Mouse (Mus musculus) left cerebral cortex, adult 2 months (tissue): ENCODE measurements around the gene Csde1. TPM values are rescaled to one million over a fixed set of nuclear protein-coding genes. Genes with fewer than 3 reads are reported as not detected.
A peak's percentile ranks its signal among the peaks of the same experiment; 100 is the strongest.

Experiments
- DNase-seq, 2 experiments: peaks; one replicate each; pipeline ENCODE4 v3.0.0; 2021 to 2022; ENCODE audit warnings: low spot score in 2 of 2, mixed read lengths in 1 of 2; ENCODE audit errors: extremely low spot score in 1 of 2
- H3K27ac ChIP-seq: fragments of 200-600 bp; 2 replicates; pipeline ENCODE4 v1.8.1; 2022
- H3K4me3 ChIP-seq: fragments of 200-600 bp; 2 replicates; pipeline ENCODE4 v1.8.1; 2022
- CTCF ChIP-seq: fragments of 200-600 bp; IDR thresholded peaks from 2 replicates; pipeline ENCODE4 v1.8.1; 2022; ENCODE audit warnings: antibody characterized with exemption, mild to moderate bottlenecking, moderate library complexity
- intact Hi-C: fragments of 180-260 bp; cut with DNase I; formaldehyde crosslinking; loops from one replicate; pipeline ENCODE4 v1.15.1; 2025
- total RNA-seq, 2 experiments: library from RNA; stranded (reverse); gene quantifications; 2 replicates each; pipeline ENCODE4 v1.2.3; 2021

The Csde1 gene
- total RNA-seq, 2 experiments from 2014 or later, result 216 to 245 TPM

DNA sequence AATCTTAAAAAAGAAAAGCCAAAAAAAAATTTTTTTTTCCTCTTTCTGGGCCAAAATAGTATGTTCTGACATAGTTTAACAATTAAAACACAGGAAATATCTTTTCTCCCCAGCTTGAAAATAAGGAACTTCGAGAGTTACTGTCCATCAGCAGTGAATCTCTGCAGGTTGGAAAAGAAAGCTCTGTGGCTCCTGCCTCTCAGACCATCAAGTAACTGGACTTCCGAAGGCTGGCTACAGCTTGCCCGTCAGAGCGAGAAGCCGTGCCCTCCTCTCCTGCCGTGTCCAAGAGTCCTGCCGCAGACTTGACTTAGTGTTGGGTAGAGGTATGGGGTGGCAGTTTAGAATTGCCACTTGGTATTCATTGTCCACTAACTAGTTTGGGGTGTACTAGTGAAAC, 18.6 kb upstream of the Csde1 start:
- DNase-seq, result no peak
- TF ChIP-seq CTCF, result no peak
- intact Hi-C loops, result no loop called here
- Histone ChIP-seq H3K4me3 (no peak overlapping the region), H3K27ac (no peak overlapping the region)

DNA sequence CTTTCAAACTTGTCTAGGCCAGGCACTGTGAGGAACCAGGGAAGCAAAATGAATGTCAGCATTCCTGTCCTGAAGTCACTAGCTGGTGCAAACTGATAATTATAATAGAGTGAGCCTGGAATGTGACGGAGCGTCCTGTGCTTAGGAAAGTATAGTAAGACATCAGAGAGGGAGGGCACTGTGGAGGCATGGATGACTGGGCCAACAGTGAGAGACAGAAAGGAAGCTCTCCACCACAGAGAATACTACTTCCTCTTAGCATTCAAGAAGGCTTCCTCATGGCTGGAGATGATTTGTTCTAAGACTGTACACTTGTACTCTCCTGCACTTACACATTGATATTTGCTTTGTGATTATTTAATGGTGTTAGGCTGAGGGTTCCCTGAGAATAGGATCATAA, 2.9 kb upstream of the Csde1 start:
- H3K27ac ChIP-seq, result no peak overlapping the region
- no peak for DNase-seq
- no peak for TF ChIP-seq CTCF
- intact Hi-C loops, result no loop called here
- H3K4me3 ChIP-seq, result no peak overlapping the region

DNA sequence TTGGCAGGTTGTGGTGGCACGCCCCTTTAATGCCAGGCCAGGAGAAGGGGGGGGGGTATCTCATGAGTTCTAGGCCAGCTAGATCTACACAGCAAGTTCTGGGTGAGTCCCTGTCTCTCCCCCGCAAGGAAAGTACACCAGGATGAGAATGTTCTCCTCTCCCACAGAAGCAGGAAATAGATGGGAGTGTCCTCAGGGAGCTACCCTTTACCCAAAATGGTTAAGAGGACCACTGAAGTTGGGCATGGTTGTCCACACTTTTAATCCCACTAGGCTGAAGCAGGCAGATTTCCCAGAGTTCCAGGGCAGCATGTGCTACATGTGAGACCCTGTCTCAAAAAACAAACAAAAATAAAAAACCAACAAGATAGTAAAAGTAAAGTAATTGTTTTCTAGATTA, 764 bp upstream of the Csde1 start:
- H3K27ac ChIP-seq, result peak overlapping the region; percentile 99
- no peak for DNase-seq
- no peak for TF ChIP-seq CTCF
- peak overlapping the region; percentile 72; the same call in 1 of the 2 replicates for H3K4me3 ChIP-seq
- intact Hi-C loops, result no loop called here

DNA sequence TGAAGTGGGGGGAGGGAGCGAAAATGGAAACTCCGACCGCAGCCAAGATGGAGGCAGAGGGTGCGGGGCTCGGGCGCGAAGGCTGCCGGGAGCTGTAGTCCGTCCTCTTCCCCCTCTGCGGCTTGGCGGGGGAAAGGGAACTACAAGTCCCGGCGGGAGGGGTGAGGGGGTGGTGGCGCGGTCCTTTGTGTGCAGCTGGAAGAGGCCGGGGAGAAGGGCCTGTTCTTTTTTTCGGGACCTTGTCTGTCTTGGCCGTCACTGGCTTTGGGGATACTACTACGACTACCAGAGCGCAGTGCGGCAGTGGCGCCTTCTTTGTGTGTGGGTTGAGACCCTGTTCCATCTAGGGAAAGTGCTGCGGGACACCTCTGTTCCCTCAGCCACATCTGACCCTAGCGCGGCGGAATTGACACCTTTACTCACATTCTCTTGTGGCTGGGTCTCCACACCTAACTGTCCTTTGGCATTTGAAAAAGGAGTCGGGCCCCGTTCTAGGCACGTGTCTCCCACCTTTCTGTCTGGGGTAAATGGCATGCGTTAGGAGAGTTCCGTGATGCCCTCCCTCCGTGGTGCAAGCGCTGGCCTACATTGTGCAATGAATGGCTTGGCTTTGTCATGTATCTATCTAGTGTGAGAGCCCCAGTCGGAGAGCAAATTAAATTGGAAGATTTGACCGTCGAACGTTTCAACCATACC, 865 bp downstream of the Csde1 start:
- TF ChIP-seq CTCF, result no peak
- DNase-seq, result peak; percentile 88 to 89
- Histone ChIP-seq H3K4me3 (peak overlapping the region; percentile 72), H3K27ac (peak overlapping the region; percentile 99)
- intact Hi-C loops, result loop anchor here (1.0 to 5.0 kb wide), 3 partner anchors 26 to 150 kb away; partner anchors contain the start of genes Bcas2, Nras and Sike1

DNA sequence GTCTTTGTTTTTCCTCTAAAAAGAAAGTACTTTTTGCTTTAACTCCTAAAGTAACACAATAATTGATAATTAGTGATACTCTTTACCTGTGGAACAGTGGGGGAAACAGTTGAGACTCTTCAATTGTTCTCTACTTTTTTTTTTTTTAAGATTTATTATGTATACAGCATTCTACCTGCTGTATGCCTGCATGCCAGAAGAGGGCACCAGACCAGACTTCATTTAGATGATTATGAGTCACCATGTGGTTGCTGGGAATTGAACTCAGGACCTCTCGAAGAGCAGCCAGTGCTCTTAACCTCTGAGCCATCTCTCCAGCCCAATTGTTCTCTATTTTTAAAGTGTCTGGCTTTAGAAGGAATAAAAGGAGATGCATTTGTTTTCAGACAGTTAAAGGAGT, 5.9 kb downstream of the Csde1 start:
- Histone ChIP-seq H3K4me3 (no peak overlapping the region), H3K27ac (no peak overlapping the region)
- intact Hi-C loops, result no loop called here
- DNase-seq, result no peak
- TF ChIP-seq CTCF, result peak; percentile 35

DNA sequence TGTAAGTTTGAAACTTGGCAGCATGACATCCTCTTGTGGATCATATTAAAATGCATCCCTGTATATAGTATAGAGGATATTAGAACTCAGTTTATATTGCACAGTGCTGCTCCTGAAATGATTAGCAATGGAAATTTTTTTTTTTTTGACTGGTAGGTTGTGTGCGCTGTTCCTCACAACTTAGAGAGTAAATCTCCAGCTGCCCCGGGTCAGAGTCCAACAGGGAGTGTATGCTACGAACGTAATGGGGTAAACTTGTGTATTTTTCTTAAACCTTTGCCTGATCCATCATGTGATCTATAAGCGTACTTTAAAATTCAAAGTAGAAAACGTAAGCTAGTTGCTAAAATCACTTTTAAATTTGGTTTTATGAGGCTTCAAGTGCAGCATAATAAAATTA, 20.1 kb downstream of the Csde1 start:
- DNase-seq, result no peak
- TF ChIP-seq CTCF, result no peak
- intact Hi-C loops, result loop anchor here (5.0 kb wide), 1 partner anchor 297 kb away; no protein-coding TSS in a partner anchor
- Histone ChIP-seq H3K4me3 (no peak overlapping the region), H3K27ac (no peak overlapping the region)

DNA sequence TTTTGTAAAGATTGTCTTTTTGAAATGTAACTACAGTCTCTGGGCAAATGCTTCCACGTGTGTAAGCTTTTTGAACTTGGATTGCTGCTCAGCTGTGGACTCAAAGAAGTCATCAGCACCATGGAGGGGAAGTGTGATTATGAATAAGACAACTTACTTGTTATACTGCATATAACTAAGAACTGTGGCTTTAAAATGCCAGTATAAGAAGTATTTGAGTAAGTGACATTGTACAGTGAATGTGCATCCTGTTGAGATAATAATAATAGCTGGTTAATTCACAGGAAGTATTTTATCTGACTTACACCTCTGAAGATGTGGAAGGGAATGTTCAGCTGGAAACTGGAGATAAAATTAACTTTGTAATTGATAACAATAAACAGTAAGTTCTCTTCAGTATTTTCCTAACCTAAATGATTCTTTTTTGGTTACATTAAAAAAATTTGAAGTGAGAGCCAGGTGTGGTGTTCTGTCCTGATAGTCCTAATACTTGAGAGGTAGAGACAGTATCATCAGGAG, 20.7 kb downstream of the Csde1 start:
- DNase-seq, result no peak
- intact Hi-C loops, result loop anchor here (5.0 kb wide), 1 partner anchor 296 kb away; no protein-coding TSS in a partner anchor
- no peak for TF ChIP-seq CTCF
- H3K4me3 ChIP-seq, result no peak overlapping the region
- no peak overlapping the region for H3K27ac ChIP-seq

DNA sequence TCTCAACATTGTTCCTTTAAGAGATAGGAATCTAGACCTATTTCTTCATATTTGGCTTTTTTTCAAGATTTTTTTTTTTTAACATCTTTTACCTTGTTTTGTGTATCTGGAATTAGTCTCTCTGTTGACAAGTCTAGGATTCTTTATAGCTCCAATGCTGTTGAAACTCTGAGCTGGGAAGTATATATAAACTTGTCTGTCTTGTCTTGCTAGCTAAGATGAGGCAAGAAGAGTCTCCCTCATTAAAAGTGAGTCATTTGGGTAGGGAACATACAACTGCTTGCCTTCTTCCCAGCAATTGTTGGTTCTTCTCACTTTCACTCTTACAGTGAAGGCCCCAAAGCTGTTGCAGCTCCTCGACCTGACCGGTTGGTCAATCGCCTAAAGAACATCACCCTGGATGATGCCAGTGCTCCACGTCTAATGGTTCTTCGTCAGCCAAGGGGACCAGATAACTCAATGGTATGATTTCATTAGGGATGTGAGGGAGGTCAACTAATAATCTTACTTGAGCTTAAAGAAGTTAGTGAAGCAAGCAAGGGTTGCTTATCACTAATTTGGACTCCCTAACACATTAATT, 35.9 kb downstream of the Csde1 start:
- Histone ChIP-seq H3K4me3 (no peak overlapping the region), H3K27ac (no peak overlapping the region)
- intact Hi-C loops, result loop anchor here (5.0 to 10.0 kb wide), 2 partner anchors 34 to 699 kb away; partner anchors contain the start of gene Csde1
- no peak for TF ChIP-seq CTCF
- DNase-seq, result no peak

DNA sequence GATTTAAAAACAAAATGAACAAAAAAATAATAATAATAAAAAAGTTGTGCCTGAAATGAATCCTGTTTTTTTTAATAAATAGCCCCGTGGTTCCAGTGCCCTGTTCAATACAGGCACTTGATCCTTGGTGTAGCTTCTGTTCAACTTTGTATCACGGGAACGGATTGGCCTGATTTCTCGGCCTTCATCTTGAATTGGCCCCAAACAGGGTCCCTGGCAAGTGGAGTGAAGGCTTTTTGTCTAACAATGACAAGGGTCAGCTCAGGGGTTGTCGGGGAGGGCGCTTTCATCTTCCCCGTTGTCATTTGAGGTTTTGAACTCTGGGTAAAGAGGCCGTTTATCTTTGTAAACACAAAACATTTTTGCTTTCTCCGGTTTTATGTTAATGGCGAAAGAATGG, 37.5 kb downstream of the Csde1 start:
- peak in 1 of 2 experiments; percentile 17 for DNase-seq
- no peak overlapping the region; the same call in 1 of the 2 replicates for H3K27ac ChIP-seq
- peak overlapping the region; percentile 71 for H3K4me3 ChIP-seq
- TF ChIP-seq CTCF, result no peak
- intact Hi-C loops, result loop anchor here (2.0 to 10.0 kb wide), 3 partner anchors 35 to 697 kb away; partner anchors contain the start of genes Bcas2 and Csde1

DNA sequence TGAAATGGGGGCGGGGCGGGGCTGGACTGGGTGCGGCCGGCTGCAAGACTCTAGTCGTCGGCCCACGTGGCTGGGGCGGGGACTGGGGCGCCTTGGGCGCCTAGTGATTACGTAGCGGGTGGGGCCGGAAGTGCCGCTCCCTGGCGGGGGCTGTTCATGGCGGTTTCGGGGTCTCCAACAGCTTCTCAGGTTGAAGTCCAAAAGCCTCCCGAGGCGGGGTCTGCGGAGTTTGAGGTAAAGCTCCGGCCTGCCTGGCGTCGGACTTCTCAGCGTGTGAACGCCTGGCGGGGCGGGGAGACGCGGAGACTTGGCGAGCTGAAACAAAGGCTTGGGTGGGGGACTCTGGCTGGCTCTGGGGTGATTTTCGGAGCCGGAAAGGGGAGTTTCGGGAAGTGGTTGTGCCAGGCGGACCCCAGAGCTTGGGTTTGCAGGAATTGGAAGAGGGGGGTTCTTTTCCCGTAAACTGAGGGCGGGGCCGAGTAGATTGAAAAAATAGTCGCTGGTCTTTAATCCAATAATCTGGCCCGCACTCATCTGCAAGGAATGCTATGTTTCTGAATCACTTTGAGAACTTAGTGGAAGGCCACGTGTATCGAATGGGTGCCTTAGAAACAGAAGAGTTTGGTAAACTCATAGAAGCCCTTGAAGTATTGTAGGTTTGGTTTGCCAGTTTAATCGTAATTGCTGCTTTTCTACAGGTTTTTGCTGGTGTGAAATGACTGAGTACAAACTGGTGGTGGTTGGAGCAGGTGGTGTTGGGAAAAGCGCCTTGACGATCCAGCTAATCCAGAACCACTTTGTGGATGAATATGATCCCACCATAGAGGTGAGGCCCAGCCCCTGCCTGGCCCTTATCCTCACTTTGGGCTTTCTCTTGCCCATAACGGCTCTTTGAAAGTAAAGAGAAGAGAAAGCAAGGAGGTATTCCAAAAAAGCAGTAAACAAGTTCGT, 38.3 kb downstream of the Csde1 start, which contains the start of gene Nras:
Gene Nras (plus strand): TSS at position 79 of the 951 bp plus-strand sequence.
- peak; percentile 92 to 94 for DNase-seq
- intact Hi-C loops, result loop anchor here (2.0 to 10.0 kb wide), 3 partner anchors 36 to 696 kb away; partner anchors contain the start of genes Bcas2 and Csde1

DNA sequence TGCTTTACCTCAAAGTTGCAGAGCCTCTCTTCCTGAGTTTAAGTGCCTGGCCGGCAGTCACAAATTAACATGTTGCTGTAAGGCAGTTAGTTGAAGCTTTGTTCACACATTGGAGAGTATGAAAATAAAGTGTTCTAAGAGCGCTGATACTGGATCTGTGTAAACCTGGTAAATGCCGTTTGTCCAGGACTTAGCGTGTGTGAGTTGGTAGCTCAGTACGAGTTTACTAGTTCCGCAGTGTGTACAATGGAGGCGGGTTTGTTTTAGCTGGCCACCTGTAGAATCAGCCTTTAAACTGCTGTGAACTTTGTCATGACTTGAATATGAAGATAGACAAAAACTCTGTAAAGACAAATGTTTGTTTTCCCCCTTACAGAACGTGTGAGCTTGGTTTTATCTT, 46.7 kb downstream of the Csde1 start:
- intact Hi-C loops, result no loop called here
- no peak for TF ChIP-seq CTCF
- DNase-seq, result no peak
- H3K27ac ChIP-seq, result no peak overlapping the region
- H3K4me3 ChIP-seq, result no peak overlapping the region

More for the DNA sequence above, 38.3 kb downstream of the Csde1 start, which contains the start of gene Nras:
- Histone ChIP-seq H3K4me3 (peak within 1 kb of the TSS; percentile 71), H3K27ac (peak within 1 kb of the TSS; percentile 89)
- no peak; the same call in 1 of the 2 replicates for TF ChIP-seq CTCF
